Mouse (Mus musculus) forebrain, embryonic 14.5 days (tissue): Measurements from ENCODE around the gene Cabp1. TPM values are rescaled to one million over a fixed set of nuclear protein-coding genes. Genes with fewer than 3 reads are reported as not detected.

ENCODE experiments used
- ATAC-seq: fragments of 200-750 bp; cut with Nextera tagmentation; 2 replicates; pipeline ENCODE4 v1.8.0; 2017; ENCODE audit warnings: mild to moderate bottlenecking, moderate library complexity
- DNase-seq: peaks from one replicate; pipeline ENCODE4 v3.0.0-alpha.2; 2015; ENCODE audit warnings: low spot score
- H3K27ac ChIP-seq: fragments of 300-500 bp; sonication (generic); 2 replicates; pipeline ENCODE4 v1.5.1; 2014; ENCODE audit warnings: low read depth, mild to moderate bottlenecking, control low read depth, low read length, moderate library complexity
- H3K27me3 ChIP-seq: fragments of 300-500 bp; sonication (generic); replicated peaks from 2 replicates; pipeline ENCODE4 v1.6.1; 2014; ENCODE audit warnings: low read length, control low read depth, mixed read lengths; ENCODE audit not compliant: control insufficient read depth, insufficient read depth
- H3K36me3 ChIP-seq: fragments of 300-500 bp; sonication (generic); 2 replicates; pipeline ENCODE4 v1.6.1; 2014; ENCODE audit warnings: low read length, control low read depth; ENCODE audit not compliant: control insufficient read depth, insufficient read depth
- H3K4me1 ChIP-seq: fragments of 300-500 bp; sonication (generic); 2 replicates; pipeline ENCODE4 v1.6.1; 2014; ENCODE audit warnings: antibody characterized with exemption, low read length, control low read depth; ENCODE audit not compliant: control insufficient read depth, insufficient read depth
- H3K4me2 ChIP-seq: fragments of 300-500 bp; sonication (generic); 2 replicates; pipeline ENCODE4 v1.6.1; 2014; ENCODE audit warnings: mild to moderate bottlenecking, control low read depth, low read length
- H3K4me3 ChIP-seq: fragments of 300-500 bp; sonication (generic); 2 replicates; pipeline ENCODE4 v1.5.1; 2014; ENCODE audit warnings: low read depth, low read length, control low read depth
- H3K9ac ChIP-seq: fragments of 300-500 bp; sonication (generic); 2 replicates; pipeline ENCODE4 v1.6.1; 2014; ENCODE audit warnings: mild to moderate bottlenecking, low read length, control low read depth, moderate library complexity
- H3K9me3 ChIP-seq: fragments of 300-500 bp; sonication (generic); replicated peaks from 2 replicates; pipeline ENCODE4 v1.6.1; 2016; ENCODE audit warnings: low read length, control low read depth, mixed read lengths; ENCODE audit not compliant: control insufficient read depth
- WGBS: fragments of 180-500 bp; shearing (Covaris S2); extraction: QIAGEN DNeasy Blood & Tissue Kit; methylation state at CpG from one replicate; pipeline ENCODE4 v1.1.7; 2014; 5-methylcytosine and 5-hydroxymethylcytosine counted together
- polyA plus RNA-seq: library from polyadenylated mRNA; unstranded; fragments of >200 nt; fragmentation: Nextera tagmentation; extraction: Ambion mirVana; gene quantifications from 2 replicates; pipeline ENCODE4 v1.2.1, GENCODE M21; 2014

The Cabp1 gene
- polyA plus RNA-seq, 1 experiment from 2014 or later, result 10.1 TPM

DNA sequence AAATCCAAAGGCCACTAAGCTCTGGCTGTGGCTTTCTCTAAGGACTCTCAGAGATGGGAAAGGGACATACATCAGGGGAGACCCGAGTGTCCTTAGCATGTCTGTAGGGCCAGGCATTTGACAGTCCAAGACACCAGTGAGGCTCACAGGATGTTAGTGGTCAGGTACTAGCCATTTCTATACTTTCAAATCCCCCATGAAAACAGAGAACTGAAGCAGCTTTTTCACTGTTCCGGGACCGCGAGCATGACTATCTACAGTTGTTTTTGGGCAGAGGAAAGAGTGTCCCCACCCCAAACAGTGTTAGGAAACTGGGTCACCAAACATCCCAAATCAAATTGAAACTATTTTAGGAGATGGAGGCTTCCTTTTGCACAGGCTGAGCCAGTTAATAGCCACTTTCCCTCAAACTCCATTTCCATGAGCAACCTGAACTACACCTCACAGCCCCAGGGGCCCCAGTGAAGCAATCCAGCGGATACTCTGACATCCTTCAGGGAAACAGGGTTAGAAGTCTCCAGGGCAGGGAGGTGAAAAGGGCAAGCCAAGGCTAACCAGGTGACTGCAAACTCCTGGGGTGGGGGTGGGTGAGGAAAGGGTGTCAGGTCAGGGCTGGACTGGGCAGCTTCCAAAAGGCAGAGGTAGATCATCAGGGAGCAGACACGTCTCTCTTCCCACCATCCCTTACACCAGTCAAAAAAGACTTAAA is 60.7 kb downstream of the Cabp1 start:
- DNase-seq, result no peak
- Histone ChIP-seq H3K36me3 (peaks cover 19% of the 10 kb centered on the region), H3K9ac (peak overlapping the region; percentile 89; the same call in 1 of the 2 replicates), H3K27ac (no peak overlapping the region), H3K9me3 (no peaks in the 10 kb centered on the region), H3K4me2 (peak overlapping the region; percentile 90), H3K27me3 (no peaks in the 10 kb centered on the region), H3K4me1 (peaks cover 8% of the 10 kb centered on the region), H3K4me3 (peak overlapping the region; percentile 88)
- 57% methylated on average over 6 of the region's 6 CpGs for whole genome bisulfite sequencing
- ATAC-seq, result no peak

- no peaks in the 10 kb centered on the region for H3K9me3 ChIP-seq
- DNase-seq (no peak), ATAC-seq (no peak)
- no peak overlapping the region for H3K27ac ChIP-seq
- no peak overlapping the region for H3K4me3 ChIP-seq
- no peaks in the 10 kb centered on the region for H3K27me3 ChIP-seq
- no peak overlapping the region for H3K4me2 ChIP-seq
- peaks cover 8% of the 10 kb centered on the region for H3K4me1 ChIP-seq
- no peak overlapping the region for H3K9ac ChIP-seq
- H3K36me3 ChIP-seq, result peaks cover 29% of the 10 kb centered on the region
- WGBS, result 90% methylated on average over 8 of the region's 8 CpGs
These were observed 61.7 kb downstream of the Cabp1 start for GRCm38 (mm10) chr5:115132465-115132864.

DNA sequence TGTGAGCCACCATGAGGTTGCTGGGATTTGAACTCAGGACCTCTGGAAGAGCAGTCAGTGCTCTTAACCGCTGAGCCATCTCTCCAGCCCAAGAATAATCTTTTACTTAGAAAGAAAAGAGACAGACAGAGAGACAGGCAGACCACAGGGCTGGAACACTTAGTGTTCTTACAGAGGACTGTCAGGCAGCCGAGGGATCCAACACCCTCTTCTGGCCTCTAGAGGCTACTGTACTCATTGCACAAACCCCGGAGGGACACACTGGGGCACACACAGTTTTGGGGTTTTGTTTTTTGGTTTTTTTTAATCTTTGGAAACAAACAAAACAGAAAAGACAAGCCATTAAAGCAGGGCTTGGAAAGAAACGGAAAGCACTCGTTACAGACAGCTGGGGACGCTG is 64.9 kb downstream of the Cabp1 start:
- WGBS, result 80% methylated on average over 6 of the region's 6 CpGs
- DNase-seq, result no peak

DNA sequence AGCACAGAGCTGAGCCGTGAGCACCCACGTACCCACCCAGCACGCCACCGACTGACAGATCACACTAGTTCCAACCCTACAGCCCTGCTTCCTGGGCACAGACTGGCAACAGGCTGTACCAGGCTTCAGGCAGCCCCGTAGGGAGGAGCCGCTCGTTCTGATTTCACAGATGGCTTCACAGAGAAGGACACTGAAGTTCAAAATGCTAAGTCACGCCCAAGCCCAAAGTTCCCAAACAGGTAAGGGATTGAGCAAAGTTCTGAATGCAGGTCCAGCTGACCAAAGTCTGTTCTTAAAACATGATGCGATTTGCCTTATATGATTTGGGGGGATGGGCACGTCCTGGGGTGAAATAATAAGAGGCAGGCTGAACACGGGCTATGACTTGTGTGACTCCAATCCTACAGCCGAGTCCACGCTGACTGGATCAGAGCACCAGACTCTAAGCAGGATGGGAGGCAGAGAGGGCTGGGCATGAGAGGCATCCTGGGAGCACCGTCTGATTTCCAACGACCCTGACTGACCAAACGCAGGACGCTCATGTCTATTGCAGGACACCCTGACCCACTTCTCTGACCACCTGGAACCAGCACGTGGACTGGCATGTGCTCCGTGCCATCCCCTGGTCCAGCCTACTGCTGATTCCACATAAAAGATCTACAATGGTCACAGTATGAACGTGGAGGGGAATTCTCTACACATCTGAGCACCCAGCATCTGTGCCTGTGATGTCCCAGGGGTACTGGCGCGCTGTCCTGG is 66.6 kb downstream of the Cabp1 start:
- Histone ChIP-seq H3K27ac (no peak overlapping the region), H3K4me1 (no peaks in the 10 kb centered on the region), H3K4me2 (no peak overlapping the region), H3K27me3 (no peaks in the 10 kb centered on the region), H3K4me3 (no peak overlapping the region), H3K9ac (no peak overlapping the region), H3K9me3 (no peaks in the 10 kb centered on the region), H3K36me3 (peaks cover 65% of the 10 kb centered on the region)
- WGBS, result 94% methylated on average over 22 of the region's 22 CpGs
- ATAC-seq, result no peak
- DNase-seq, result no peak

More for the DNA sequence above, 64.9 kb downstream of the Cabp1 start:
- peaks cover 8% of the 10 kb centered on the region for H3K4me1 ChIP-seq
- no peak overlapping the region for H3K27ac ChIP-seq
- H3K4me2 ChIP-seq, result no peak overlapping the region
- no peak overlapping the region for H3K4me3 ChIP-seq
- no peaks in the 10 kb centered on the region for H3K9me3 ChIP-seq
- no peak overlapping the region for H3K9ac ChIP-seq
- peaks cover 55% of the 10 kb centered on the region for H3K36me3 ChIP-seq
- no peak for ATAC-seq
- H3K27me3 ChIP-seq, result no peaks in the 10 kb centered on the region

- H3K4me1 ChIP-seq, result no peaks in the 10 kb centered on the region
- no peak overlapping the region for H3K9ac ChIP-seq
- ATAC-seq (no peak), DNase-seq (no peak)
- H3K27me3 ChIP-seq, result no peaks in the 10 kb centered on the region
- no peak overlapping the region for H3K27ac ChIP-seq
- 93% methylated on average over 28 of the region's 28 CpGs for WGBS
- no peaks in the 10 kb centered on the region for H3K9me3 ChIP-seq
- no peak overlapping the region for H3K4me2 ChIP-seq
- no peak overlapping the region for H3K4me3 ChIP-seq
- H3K36me3 ChIP-seq, result peaks cover 65% of the 10 kb centered on the region
These were observed 67.4 kb downstream of the Cabp1 start for GRCm38 (mm10) chr5:115126578-115127312.

DNA sequence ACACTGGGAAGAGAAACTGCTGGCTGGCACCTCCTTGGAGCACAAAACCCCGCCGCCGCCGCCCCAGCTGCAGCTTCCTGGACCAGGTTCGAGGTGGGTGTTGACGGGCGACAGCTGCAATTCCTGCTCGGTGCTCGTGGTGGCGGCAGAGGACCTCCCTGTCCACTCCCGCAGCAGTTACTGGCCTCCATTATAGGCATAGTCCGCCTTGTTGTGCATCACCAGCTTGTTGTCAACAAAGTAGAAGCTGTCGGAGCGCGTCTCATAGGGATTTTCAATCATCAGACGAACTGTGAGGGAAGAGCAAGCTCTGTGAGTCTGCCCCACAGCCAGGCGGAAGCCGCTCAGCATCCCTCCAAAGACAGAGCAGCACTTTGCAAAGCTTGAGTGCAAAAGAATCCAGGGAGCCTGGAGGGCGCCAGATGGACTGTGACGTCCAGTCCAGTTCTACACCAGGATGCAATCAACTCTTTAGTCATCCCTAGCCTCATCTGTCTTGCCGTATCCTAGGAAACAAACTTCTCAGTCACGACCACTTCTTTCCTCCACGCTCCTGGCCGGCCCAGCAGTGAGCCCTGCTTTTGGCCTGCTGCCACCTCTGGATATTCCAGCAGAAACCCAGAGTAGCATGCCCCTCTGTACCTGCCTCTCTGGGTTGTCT is 68.8 kb downstream of the Cabp1 start:
- H3K4me1 ChIP-seq, result no peaks in the 10 kb centered on the region
- ATAC-seq, result peak; percentile 82
- no peak overlapping the region for H3K4me2 ChIP-seq
- no peak overlapping the region for H3K4me3 ChIP-seq
- H3K27ac ChIP-seq, result peak overlapping the region; percentile 29
- peaks cover 64% of the 10 kb centered on the region for H3K36me3 ChIP-seq
- H3K27me3 ChIP-seq, result no peaks in the 10 kb centered on the region
- WGBS, result 22% methylated on average over 24 of the region's 24 CpGs
- H3K9ac ChIP-seq, result no peak overlapping the region
- peak; percentile 88 for DNase-seq
- H3K9me3 ChIP-seq, result no peaks in the 10 kb centered on the region

DNA sequence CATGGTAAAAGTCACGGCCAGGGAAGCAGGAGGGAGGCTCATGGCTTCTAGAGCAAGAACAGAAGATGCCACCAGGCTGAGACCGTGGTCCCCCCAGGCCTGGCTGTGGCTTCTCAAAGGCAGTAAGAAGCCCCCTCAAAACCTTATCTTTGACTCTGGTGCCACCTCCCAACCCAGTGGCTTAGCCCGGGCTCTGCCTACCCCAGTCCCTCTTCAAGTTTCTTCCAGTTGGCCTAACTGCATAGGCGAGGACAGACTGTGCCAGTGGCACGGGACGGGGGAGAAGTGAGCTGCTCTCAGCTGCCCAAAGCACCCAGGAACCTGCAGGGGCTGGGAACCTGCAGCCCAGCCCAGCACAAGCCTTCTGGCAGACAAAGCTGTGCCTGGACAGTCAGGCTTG is 69.5 kb downstream of the Cabp1 start:
- H3K4me2 ChIP-seq, result no peak overlapping the region
- H3K27me3 ChIP-seq, result no peaks in the 10 kb centered on the region
- over 99% methylated on average over 6 of the region's 6 CpGs for WGBS
- H3K36me3 ChIP-seq, result peaks cover 58% of the 10 kb centered on the region
- DNase-seq (no peak), ATAC-seq (no peak)
- H3K9ac ChIP-seq, result no peak overlapping the region
- no peaks in the 10 kb centered on the region for H3K4me1 ChIP-seq
- H3K27ac ChIP-seq, result no peak overlapping the region
- no peaks in the 10 kb centered on the region for H3K9me3 ChIP-seq
- no peak overlapping the region for H3K4me3 ChIP-seq

GRCm38 (mm10) chr5:115120978-115121377 is 73.2 kb downstream of the Cabp1 start:
- no peaks in the 10 kb centered on the region for H3K27me3 ChIP-seq
- no peak overlapping the region for H3K27ac ChIP-seq
- WGBS, result 61% methylated on average over 5 of the region's 5 CpGs
- ATAC-seq, result no peak
- no peak overlapping the region for H3K4me3 ChIP-seq
- no peak overlapping the region for H3K9ac ChIP-seq
- no peaks in the 10 kb centered on the region for H3K9me3 ChIP-seq
- peak; percentile 59 for DNase-seq
- no peaks in the 10 kb centered on the region for H3K4me1 ChIP-seq
- H3K36me3 ChIP-seq, result peaks cover 24% of the 10 kb centered on the region
- H3K4me2 ChIP-seq, result no peak overlapping the region
